Mouse (Mus musculus) intestine, embryonic 16.5 days (tissue): ENCODE data around the gene Mmp14. TPM values are rescaled to one million over a fixed set of nuclear protein-coding genes. Genes with fewer than 3 reads are reported as not detected.

ENCODE experiments used
- ATAC-seq: fragments of 200-750 bp; cut with Nextera tagmentation; 2 replicates; pipeline ENCODE4 v1.8.0; 2017; ENCODE audit warnings: moderate TSS enrichment, moderate library complexity
- H3K27ac ChIP-seq: fragments of 300-500 bp; sonication (generic); 2 replicates; pipeline ENCODE4 v1.5.1; 2014; ENCODE audit warnings: mild to moderate bottlenecking, low read length
- H3K27me3 ChIP-seq: fragments of 300-500 bp; sonication (generic); replicated peaks from 2 replicates; pipeline ENCODE4 v1.6.1; 2014; ENCODE audit warnings: low read length, control low read depth, mixed read lengths; ENCODE audit not compliant: control insufficient read depth, insufficient read depth
- H3K36me3 ChIP-seq: fragments of 300-500 bp; sonication (generic); 2 replicates; pipeline ENCODE4 v1.6.1; 2014; ENCODE audit warnings: low read length, control low read depth; ENCODE audit not compliant: control insufficient read depth, insufficient read depth
- H3K4me1 ChIP-seq: fragments of 300-500 bp; sonication (generic); 2 replicates; pipeline ENCODE4 v1.6.1; 2014; ENCODE audit warnings: low read length, control low read depth, mixed read lengths; ENCODE audit not compliant: control insufficient read depth, insufficient read depth
- H3K4me2 ChIP-seq: fragments of 300-500 bp; sonication (generic); 2 replicates; pipeline ENCODE4 v1.6.1; 2014; ENCODE audit warnings: low read depth, low read length, control low read depth
- H3K4me3 ChIP-seq: fragments of 300-500 bp; sonication (generic); 2 replicates; pipeline ENCODE4 v1.5.1; 2014; ENCODE audit warnings: mild to moderate bottlenecking, low read length
- H3K9ac ChIP-seq: fragments of 300-500 bp; sonication (generic); 2 replicates; pipeline ENCODE4 v1.6.1; 2014; ENCODE audit warnings: low read depth, low read length
- H3K9me3 ChIP-seq: fragments of 300-500 bp; sonication (generic); 2 replicates; pipeline ENCODE4 v1.6.1; 2016; ENCODE audit warnings: low read length, control low read depth; ENCODE audit not compliant: control insufficient read depth
- WGBS: fragments of 180-500 bp; shearing (Covaris S2); extraction: QIAGEN DNeasy Blood & Tissue Kit; methylation state at CpG from one replicate; pipeline ENCODE4 v1.1.7; 2014; 5-methylcytosine and 5-hydroxymethylcytosine counted together
- polyA plus RNA-seq: library from polyadenylated mRNA; unstranded; fragments of >200 nt; fragmentation: Nextera tagmentation; extraction: Ambion mirVana; gene quantifications from 2 replicates; pipeline ENCODE4 v1.2.1, GENCODE M21; 2015

Gene Mmp14
- polyA plus RNA-seq, 1 experiment from 2014 or later = 90.7 TPM

DNA sequence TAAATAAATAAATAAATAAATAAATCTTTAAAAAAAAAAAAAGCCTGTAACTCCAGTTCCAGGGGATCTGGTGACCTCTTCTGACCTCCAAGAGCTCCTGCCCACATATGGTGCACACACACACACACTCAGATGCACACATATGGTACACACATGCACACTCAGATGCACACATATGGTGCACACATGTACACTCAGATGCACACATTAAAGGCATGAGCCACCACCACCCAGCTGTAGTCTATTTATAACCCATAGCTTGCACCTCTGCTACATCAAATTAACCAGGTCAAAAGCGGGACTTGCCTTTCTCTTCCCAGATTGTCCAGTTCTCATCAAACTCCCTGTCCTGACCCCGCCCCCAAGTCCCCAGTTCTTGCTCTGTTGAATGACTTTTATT lies 10.4 kb upstream of the Mmp14 start:
- Histone ChIP-seq H3K27me3 (no peaks in the 10 kb centered on the region), H3K9me3 (no peaks in the 10 kb centered on the region), H3K9ac (no peak overlapping the region), H3K4me3 (no peak overlapping the region), H3K4me1 (0 out of 2 replicates have a peak, but pooled peaks cover 3% of the 10 kb centered on the region), H3K27ac (no peak overlapping the region), H3K36me3 (no peaks in the 10 kb centered on the region), H3K4me2 (no peak overlapping the region)
- no peak for ATAC-seq
- WGBS = 77% methylated on average over 2 of the region's 2 CpGs

DNA sequence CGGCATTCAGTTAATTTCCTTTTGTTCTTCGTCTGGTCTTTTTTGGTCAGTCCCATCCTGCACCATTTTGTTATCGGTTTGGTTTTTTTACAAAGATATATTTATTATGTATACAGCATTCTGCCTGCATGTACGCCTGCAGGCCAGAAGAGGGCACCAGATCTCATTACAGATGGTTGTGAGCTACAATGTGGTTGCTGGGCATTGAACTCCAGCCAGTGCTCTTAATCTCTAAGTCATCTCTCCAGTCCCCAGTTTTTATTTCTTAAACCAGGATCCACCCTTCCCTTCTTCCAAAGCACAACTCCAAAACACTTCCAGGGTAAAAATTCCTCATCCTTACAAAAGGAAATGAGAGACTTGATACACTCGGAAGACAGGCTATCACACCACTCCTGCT lies 8.0 kb upstream of the Mmp14 start:
- Histone ChIP-seq H3K4me2 (no peak overlapping the region), H3K27me3 (no peaks in the 10 kb centered on the region), H3K9ac (no peak overlapping the region), H3K36me3 (no peaks in the 10 kb centered on the region), H3K4me1 (0 out of 2 replicates have a peak, but pooled peaks cover 5% of the 10 kb centered on the region), H3K9me3 (no peaks in the 10 kb centered on the region), H3K27ac (no peak overlapping the region), H3K4me3 (no peak overlapping the region)
- no peak for ATAC-seq
- 69% methylated on average over 5 of the region's 5 CpGs for WGBS

DNA sequence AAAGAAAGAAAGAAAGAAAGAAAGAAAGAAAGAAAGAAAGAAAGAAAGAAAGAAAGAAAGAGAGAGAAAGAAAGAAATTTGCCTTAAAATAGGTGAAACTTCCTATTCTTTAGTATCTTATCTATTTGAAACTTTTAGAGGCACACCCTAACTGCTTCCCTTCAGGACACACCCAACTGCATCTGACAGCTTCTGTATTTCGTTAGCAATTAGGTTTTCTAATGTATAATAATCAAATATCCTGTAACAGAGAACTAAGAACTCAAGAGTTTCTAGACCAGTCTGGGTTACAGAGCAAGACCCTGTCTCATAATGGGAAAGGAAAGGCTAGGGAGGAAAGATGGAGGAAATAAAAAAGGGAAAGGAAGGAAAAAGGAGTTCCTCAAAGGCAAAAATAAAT lies 6.8 kb upstream of the Mmp14 start:
- WGBS = 75% methylated on average over 1 of the region's 1 CpGs
- H3K9ac ChIP-seq = no peak overlapping the region
- no peak overlapping the region for H3K4me3 ChIP-seq
- no peaks in the 10 kb centered on the region for H3K9me3 ChIP-seq
- no peaks in the 10 kb centered on the region for H3K27me3 ChIP-seq
- no peak overlapping the region for H3K27ac ChIP-seq
- H3K4me2 ChIP-seq = no peak overlapping the region
- no peaks in the 10 kb centered on the region for H3K36me3 ChIP-seq
- H3K4me1 ChIP-seq = peaks cover 9% of the 10 kb centered on the region
- no peak for ATAC-seq

DNA sequence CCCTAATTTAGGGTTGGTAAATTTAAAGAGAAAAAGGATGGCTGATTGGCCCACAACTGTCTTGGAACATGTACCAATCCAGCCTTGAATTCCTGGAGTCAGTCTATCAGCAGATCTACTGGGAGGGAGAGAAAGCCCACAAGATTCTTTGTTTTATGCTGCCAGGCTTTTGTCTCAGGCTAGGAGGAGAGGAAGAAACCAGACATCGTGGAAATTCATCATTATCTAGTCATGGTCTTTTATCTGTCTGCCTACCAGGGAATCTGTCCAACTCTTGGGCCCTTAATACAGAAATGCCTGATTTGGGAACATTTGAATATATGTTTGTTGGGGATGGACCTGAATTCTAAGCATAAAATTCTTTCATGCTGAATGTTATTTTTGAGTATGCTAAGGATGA lies 5.9 kb upstream of the Mmp14 start:
- Histone ChIP-seq H3K9me3 (no peaks in the 10 kb centered on the region), H3K9ac (no peak overlapping the region), H3K4me2 (no peak overlapping the region), H3K27ac (no peak overlapping the region), H3K27me3 (no peaks in the 10 kb centered on the region), H3K4me1 (peaks cover 18% of the 10 kb centered on the region), H3K4me3 (no peak overlapping the region), H3K36me3 (no peaks in the 10 kb centered on the region; the same call in 1 of the 2 replicates)
- no peak for ATAC-seq
- WGBS = 89% methylated on average over 1 of the region's 1 CpGs

DNA sequence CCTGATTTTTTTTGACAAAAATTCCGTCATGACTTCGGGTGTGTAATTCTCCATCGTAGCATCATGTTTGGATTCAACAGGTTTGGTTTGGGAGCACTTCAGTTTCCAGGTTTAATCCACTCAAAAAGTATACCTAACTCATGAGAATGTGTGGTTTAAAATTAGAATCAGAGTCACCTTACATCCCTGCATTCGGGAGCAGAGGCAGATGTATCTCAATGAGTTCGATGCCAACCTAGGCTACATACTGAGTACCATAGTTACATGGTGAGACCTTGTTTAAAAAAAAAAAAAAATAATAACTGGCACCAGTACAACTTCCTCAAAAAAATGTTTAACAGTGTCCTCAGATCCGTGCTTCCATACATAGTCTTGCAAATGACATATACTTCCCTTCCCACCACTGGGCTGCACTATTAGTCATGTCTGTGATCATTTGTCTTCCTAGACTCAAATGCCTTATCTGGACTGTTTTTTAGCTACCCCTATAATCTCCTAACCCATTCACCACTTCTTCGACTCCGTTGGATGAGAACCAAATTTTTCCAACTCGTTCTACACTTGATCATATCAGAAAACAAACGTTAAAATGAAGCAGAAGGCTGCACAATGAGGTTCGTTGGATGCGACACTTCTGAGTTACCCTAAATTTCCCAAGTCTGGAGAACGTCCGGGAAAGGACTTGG lies 5.3 kb upstream of the Mmp14 start:
- H3K27ac ChIP-seq = peak overlapping the region; percentile 71
- H3K9me3 ChIP-seq = no peaks in the 10 kb centered on the region
- H3K36me3 ChIP-seq = no peaks in the 10 kb centered on the region; the same call in 1 of the 2 replicates
- no peaks in the 10 kb centered on the region for H3K27me3 ChIP-seq
- peak overlapping the region; percentile 77 for H3K9ac ChIP-seq
- H3K4me1 ChIP-seq = peaks cover 22% of the 10 kb centered on the region
- ATAC-seq = no peak
- peak overlapping the region; percentile 69 for H3K4me3 ChIP-seq
- WGBS = 32% methylated on average over 14 of the region's 14 CpGs
- peak overlapping the region; percentile 60 for H3K4me2 ChIP-seq

DNA sequence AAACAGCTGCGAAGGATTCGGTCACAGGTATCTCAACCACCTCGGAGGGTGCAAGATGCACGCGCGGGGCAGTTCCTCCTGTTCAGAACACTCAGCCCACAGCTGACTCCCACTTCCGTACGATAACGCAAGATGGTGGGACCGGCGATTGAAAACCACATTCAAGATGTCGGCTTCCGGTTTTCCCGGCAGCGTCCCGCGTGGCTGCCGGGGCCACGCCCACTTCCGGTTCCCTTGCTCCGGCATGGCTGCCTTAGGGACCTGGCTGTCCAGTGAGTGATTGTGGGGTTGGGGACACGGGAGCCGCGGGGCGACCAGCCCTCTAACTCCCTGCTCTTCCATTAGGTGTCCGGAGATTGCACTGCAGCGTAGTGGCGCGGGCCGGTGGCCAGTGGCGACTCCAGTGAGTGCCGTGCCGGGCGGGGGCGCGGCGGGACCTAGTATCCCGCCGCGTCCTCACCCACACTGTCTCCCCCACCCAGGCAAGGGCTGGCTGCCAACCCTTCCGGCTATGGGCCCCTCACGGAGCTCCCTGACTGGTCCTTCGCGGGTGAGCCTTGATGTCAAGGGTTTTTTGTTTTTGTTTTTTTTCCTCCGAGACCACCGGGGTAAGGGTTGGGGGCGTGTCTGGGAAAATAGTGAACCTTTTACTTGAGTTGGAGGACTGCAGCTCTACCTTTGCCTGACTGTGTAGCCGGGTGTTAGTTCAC lies 4.6 kb upstream of the Mmp14 start, which contains the start of gene Mrpl52:
Mrpl52 (plus strand) TSS at position 221 of the 710 bp plus-strand sequence.
- Histone ChIP-seq H3K4me2 (peak within 1 kb of the TSS; percentile 73), H3K9ac (peak within 1 kb of the TSS; percentile 77), H3K9me3 (no peaks in the 10 kb centered on the region), H3K4me1 (peaks cover 22% of the 10 kb centered on the region), H3K4me3 (peak within 1 kb of the TSS; percentile 69), H3K27ac (peak within 1 kb of the TSS; percentile 71), H3K27me3 (no peaks in the 10 kb centered on the region), H3K36me3 (no peaks in the 10 kb centered on the region; the same call in 1 of the 2 replicates)
- peak; percentile 76 for ATAC-seq
- WGBS = under 1% methylated on average over 48 of the region's 48 CpGs

DNA sequence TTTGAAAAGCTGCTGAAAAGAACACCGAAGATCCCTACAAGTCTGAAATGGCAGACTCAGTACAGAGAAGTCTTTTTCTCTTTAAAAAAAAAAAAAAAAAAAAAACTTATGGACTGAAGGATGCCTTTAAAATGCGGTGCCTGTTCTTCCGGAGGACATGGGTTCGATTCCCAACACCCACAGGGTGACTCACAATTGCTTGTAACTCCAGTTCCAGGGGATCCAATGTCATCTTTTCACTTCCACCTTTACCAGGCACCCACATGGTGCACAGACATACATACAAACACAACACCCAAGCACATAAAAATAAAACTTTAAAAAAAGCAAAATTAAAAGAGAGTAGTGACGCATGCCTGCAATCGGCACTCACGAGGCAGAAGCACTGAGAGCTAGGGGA lies 3.7 kb upstream of the Mmp14 start:
- Histone ChIP-seq H3K9me3 (no peaks in the 10 kb centered on the region), H3K27ac (no peak overlapping the region), H3K4me1 (peaks cover 22% of the 10 kb centered on the region), H3K4me2 (peak overlapping the region; percentile 73), H3K4me3 (peak overlapping the region; percentile 69), H3K27me3 (no peaks in the 10 kb centered on the region), H3K36me3 (no peaks in the 10 kb centered on the region; the same call in 1 of the 2 replicates), H3K9ac (peak overlapping the region; percentile 77; the same call in 1 of the 2 replicates)
- ATAC-seq = no peak
- 91% methylated on average over 7 of the region's 7 CpGs for WGBS

DNA sequence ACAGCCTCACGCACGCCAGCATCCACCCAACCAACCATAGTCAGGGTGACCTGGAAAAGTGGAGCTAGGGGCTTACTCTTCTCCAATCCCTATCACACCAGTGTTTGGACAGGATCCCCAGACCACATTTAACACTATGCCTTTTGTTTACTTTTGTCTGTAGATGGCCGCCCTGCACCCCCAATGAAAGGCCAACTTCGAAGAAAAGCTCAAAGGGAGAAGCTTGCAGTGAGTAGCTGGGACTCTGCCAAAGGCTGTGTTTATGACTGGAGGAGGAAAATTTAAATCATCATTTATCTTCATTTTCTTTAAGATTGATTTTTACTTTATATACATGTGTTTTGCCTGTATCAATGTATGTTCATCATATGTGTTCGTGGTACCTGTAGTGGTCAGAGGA lies 3.0 kb upstream of the Mmp14 start:
- Histone ChIP-seq H3K4me2 (no peak overlapping the region), H3K27ac (no peak overlapping the region), H3K4me3 (no peak overlapping the region), H3K9me3 (no peaks in the 10 kb centered on the region), H3K9ac (no peak overlapping the region), H3K4me1 (peaks cover 27% of the 10 kb centered on the region), H3K36me3 (no peaks in the 10 kb centered on the region; the same call in 1 of the 2 replicates), H3K27me3 (no peaks in the 10 kb centered on the region)
- WGBS = 75% methylated on average over 5 of the region's 5 CpGs
- no peak for ATAC-seq

DNA sequence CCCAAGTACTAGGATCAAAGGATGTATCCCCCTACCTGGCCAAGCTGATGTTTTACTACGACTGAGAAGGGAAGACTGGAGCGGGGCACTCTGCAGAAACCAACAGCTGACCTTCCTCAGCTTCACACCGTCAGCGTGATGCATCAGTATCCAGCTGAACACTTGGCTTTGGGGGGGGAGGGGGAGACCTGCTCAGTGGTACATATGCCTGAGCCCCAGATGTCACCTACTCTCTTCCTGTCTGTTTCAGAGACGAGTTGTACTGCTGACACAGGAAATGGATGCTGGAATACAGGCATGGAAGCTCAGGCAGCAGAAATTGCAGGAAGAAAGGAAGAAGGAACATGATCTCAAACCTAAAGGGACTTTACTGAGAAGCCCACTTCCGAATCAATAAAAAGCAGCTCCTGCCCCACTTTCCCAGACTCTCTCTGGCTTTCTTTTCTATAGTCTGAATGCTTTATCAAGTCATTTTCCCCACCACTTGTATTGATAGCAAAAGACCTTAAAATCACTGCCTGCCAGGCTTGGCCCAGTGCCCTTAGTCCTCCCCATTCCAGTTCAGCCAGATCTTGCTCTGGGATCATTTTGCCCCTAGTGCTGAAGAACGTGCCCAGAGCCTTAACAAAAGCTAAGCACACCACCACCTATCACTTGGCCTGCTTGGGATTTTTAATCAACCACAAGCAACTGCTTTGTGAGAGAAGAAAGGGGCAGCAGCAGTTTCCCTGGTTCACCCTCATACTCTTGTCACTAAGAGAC lies 1.9 kb upstream of the Mmp14 start:
- H3K36me3 ChIP-seq = no peaks in the 10 kb centered on the region; the same call in 1 of the 2 replicates
- 0 out of 2 replicates have a peak overlapping the region, but pooled peaks have one; percentile 90 for H3K4me2 ChIP-seq
- H3K27me3 ChIP-seq = no peaks in the 10 kb centered on the region
- H3K4me3 ChIP-seq = no peak overlapping the region
- H3K4me1 ChIP-seq = peaks cover 38% of the 10 kb centered on the region
- peak overlapping the region; percentile 94; the same call in 1 of the 2 replicates for H3K9ac ChIP-seq
- 47% methylated on average over 7 of the region's 7 CpGs for WGBS
- no peak for ATAC-seq
- H3K27ac ChIP-seq = peak overlapping the region; percentile 94
- H3K9me3 ChIP-seq = no peaks in the 10 kb centered on the region
